Mouse (Mus musculus) hindbrain, postnatal 0 days (tissue): ENCODE results near the gene Wdr49. TPM values are rescaled to one million over a fixed set of nuclear protein-coding genes. Genes with fewer than 3 reads are reported as not detected.
A peak's percentile ranks its signal among the peaks of the same experiment; 100 is the strongest.

Experiments
- ATAC-seq: fragments of 200-750 bp; cut with Nextera tagmentation; 2 replicates; pipeline ENCODE4 v1.8.0; 2017; ENCODE audit warnings: mild to moderate bottlenecking, moderate TSS enrichment, moderate library complexity
- DNase-seq: peaks from one replicate; pipeline ENCODE4 v3.0.0-alpha.2; 2015; ENCODE audit warnings: low spot score
- H3K27ac ChIP-seq: fragments of 300-500 bp; sonication (generic); 2 replicates; pipeline ENCODE4 v1.5.1; 2014; ENCODE audit warnings: mild to moderate bottlenecking
- H3K27me3 ChIP-seq: fragments of 300-500 bp; sonication (generic); 2 replicates; pipeline ENCODE4 v1.6.1; 2014; ENCODE audit warnings: low read length, mixed read lengths; ENCODE audit not compliant: insufficient read depth
- H3K36me3 ChIP-seq: fragments of 300-500 bp; sonication (generic); 2 replicates; pipeline ENCODE4 v1.6.1; 2014; ENCODE audit warnings: low read length, mixed read lengths; ENCODE audit not compliant: insufficient read depth
- H3K4me1 ChIP-seq: fragments of 300-500 bp; sonication (generic); 2 replicates; pipeline ENCODE4 v1.6.1; 2014; ENCODE audit warnings: antibody characterized with exemption, low read length, mixed read lengths; ENCODE audit not compliant: insufficient read depth
- H3K4me2 ChIP-seq: fragments of 300-500 bp; sonication (generic); 2 replicates; pipeline ENCODE4 v1.6.1; 2014; ENCODE audit warnings: low read depth, mild to moderate bottlenecking, low read length, moderate library complexity, mixed read lengths
- H3K4me3 ChIP-seq: fragments of 300-500 bp; sonication (generic); 2 replicates; pipeline ENCODE4 v1.5.1; 2014; ENCODE audit warnings: low read length
- H3K9ac ChIP-seq: fragments of 300-500 bp; sonication (generic); replicated peaks from 2 replicates; pipeline ENCODE4 v1.6.1; 2014; ENCODE audit warnings: mild to moderate bottlenecking, low read length, moderate library complexity, mixed read lengths
- H3K9me3 ChIP-seq: fragments of 300-500 bp; sonication (generic); 2 replicates; pipeline ENCODE4 v1.6.1; 2016; ENCODE audit warnings: low read length, mixed read lengths
- CTCF ChIP-seq: IDR thresholded peaks from 2 replicates; pipeline ENCODE4 v1.5.1; 2016; ENCODE audit warnings: antibody characterized with exemption, control low read depth, low read depth
- WGBS: fragments of 180-500 bp; shearing (Covaris S2); extraction: QIAGEN DNeasy Blood & Tissue Kit; methylation state at CpG from one replicate; pipeline ENCODE4 v1.1.7; 2014; 5-methylcytosine and 5-hydroxymethylcytosine counted together
- polyA plus RNA-seq: library from polyadenylated mRNA; unstranded; fragments of >200 nt; fragmentation: Nextera tagmentation; extraction: Ambion mirVana; gene quantifications from 2 replicates; pipeline ENCODE4 v1.2.1, GENCODE M21; 2015
- total RNA-seq: library from RNA; depleted of rRNA; stranded (reverse); fragments of >200 nt; gene quantifications from 2 replicates; pipeline ENCODE4 v1.2.3, GENCODE M21; 2014; rRNA removed

The Wdr49 gene
- 1.2 and 1.3 TPM in 2 replicates for total RNA-seq
- polyA plus RNA-seq = 0.34 and 0.35 TPM in 2 replicates

DNA sequence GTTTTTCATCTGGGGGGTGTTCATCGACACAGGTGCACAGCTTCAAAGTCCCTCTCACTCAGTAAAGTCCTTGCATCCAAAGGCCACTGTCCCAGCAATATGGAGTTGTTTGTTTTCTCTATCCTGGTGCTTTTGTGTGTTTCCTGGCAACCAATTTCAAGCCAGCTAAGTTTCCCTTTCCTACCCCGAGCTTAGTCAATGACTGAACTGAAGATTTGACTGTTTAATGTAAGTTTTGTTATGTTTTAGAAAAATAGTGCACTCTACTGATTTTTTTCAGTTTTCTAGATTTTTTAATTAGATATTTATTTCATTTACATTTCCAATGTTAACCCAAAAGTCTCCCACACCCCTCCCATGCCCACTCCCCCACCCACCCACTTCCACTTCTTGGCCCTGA is at the start of gene Wdr49:
TSS of gene Wdr49 (minus strand) at position 101 of the 400 bp plus-strand sequence.
- no peak within 1 kb of the TSS for H3K4me2 ChIP-seq
- no peaks in the 10 kb centered on the region for H3K36me3 ChIP-seq
- no peak for ATAC-seq
- DNase-seq = no peak
- H3K9ac ChIP-seq = no peak within 1 kb of the TSS
- 22% methylated on average over 2 of the region's 2 CpGs for WGBS
- no peak for TF ChIP-seq CTCF
- no peaks in the 10 kb centered on the region for H3K9me3 ChIP-seq
- no peaks in the 10 kb centered on the region for H3K27me3 ChIP-seq
- H3K4me3 ChIP-seq = no peak within 1 kb of the TSS
- no peak within 1 kb of the TSS for H3K27ac ChIP-seq
- H3K4me1 ChIP-seq = no peaks in the 10 kb centered on the region

DNA sequence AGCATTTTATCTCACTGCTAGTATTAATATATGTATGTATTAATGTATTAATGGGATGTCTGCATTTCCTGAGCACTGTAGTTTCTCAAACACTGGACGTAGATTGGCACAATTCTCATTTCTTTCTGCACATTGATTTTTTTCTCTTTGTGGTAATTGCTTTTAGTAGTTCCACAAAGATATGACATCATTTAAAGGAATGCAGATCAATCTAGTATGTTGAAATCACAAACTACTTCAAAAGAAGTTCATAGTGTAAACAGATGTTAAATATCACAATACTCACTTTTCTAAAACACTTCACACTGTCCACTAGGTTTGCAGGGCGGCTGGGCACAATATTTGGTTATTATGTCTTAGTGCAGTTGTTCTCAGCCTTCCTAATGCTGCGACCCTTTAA is 49.1 kb upstream of the Wdr49 start:
- Histone ChIP-seq H3K27ac (no peak overlapping the region), H3K9ac (no peak overlapping the region), H3K4me3 (no peak overlapping the region), H3K27me3 (no peaks in the 10 kb centered on the region), H3K4me1 (no peaks in the 10 kb centered on the region), H3K36me3 (peaks cover 9% of the 10 kb centered on the region; the same call in 1 of the 2 replicates), H3K9me3 (no peaks in the 10 kb centered on the region), H3K4me2 (no peak overlapping the region)
- no peak for ATAC-seq
- TF ChIP-seq CTCF = no peak
- DNase-seq = no peak
- 93% methylated on average over 3 of the region's 3 CpGs for WGBS

DNA sequence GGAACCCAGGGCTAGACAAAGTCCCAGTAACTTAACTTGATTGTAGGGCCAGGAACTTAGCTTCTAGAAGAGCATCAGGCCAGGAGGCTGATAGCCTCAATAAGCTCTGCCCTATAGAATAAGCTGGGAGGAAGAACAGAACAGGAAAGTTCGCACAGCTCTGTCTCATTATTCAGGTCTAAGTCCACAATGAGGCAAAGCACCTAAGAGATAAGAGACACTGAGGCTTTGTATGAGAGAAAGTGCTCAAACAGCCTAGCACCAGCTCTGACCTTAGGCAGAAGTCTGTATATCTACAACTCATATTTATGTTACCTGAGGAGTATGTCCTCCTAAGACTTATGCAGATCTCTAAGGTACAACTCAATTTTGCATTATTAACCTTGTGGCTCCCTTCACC is 40.6 kb upstream of the Wdr49 start:
- no peak for ATAC-seq
- no peak for TF ChIP-seq CTCF
- no peak overlapping the region for H3K9ac ChIP-seq

DNA sequence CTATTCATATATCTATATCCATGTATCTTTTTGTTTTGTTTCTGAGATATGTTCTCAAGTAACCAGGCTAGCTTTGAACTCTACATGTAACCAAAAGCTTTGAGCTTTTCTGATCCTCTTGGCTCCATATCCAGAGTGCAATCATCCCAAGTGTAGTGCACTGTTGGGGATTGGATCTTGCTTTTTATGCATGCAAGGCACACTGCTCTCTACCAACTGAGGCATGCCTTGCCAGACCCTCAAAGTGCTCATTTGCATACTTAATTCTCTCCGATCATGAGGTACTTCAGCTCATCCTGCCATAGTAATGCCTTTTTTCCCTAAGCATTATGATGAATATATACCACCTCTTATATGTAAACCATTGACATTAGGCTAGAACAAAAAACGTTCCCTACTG is 39.4 kb upstream of the Wdr49 start:
- H3K27ac ChIP-seq = no peak overlapping the region
- H3K4me3 ChIP-seq = no peak overlapping the region
- no peaks in the 10 kb centered on the region for H3K4me1 ChIP-seq
- peak; percentile 10 for DNase-seq
- H3K4me2 ChIP-seq = no peak overlapping the region
- H3K9ac ChIP-seq = no peak overlapping the region
- H3K36me3 ChIP-seq = peaks cover 16% of the 10 kb centered on the region
- no peak for TF ChIP-seq CTCF
- WGBS = 62% methylated on average over 2 of the region's 2 CpGs
- ATAC-seq = no peak; the same call in 1 of the 2 replicates
- no peaks in the 10 kb centered on the region for H3K9me3 ChIP-seq
- no peaks in the 10 kb centered on the region for H3K27me3 ChIP-seq

More for the DNA sequence above, 40.6 kb upstream of the Wdr49 start:
- Histone ChIP-seq H3K27ac (no peak overlapping the region), H3K36me3 (peaks cover 22% of the 10 kb centered on the region), H3K4me2 (no peak overlapping the region), H3K27me3 (no peaks in the 10 kb centered on the region), H3K4me3 (no peak overlapping the region), H3K9me3 (no peaks in the 10 kb centered on the region), H3K4me1 (no peaks in the 10 kb centered on the region)
- DNase-seq = no peak
- WGBS = 95% methylated on average over 1 of the region's 1 CpGs

DNA sequence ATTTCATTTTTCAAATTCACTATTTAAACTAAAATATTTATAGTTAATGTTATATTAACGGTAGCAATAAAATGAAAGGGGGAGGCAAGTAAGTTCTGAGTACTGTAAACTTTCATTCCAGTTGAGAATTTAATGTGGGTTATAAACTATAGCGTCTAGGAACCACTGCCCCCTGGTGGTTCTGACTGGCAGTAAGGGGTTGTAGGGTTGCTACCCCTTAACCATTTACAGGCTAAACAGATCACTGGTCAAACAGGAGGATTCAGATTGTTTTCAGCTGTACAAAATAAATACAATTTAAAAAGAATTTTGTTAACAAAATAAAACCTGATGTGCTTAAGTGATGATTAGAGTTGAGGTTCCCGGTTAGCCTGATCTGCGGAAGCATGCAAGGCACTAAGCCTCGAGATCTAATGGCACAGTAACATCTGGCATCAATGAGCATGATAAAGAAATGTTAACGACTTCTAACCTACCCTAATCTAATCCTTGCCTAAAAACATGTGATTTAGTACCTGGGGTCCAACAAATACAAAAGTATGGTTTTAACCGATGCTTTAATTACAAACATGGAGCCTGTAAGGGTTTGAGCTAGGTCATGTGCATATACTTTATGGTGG is 35.8 kb upstream of the Wdr49 start:
- no peak overlapping the region for H3K4me2 ChIP-seq
- peak; percentile 63 for TF ChIP-seq CTCF
- H3K27ac ChIP-seq = no peak overlapping the region
- ATAC-seq (no peak), DNase-seq (peak; percentile 55)
- H3K36me3 ChIP-seq = peaks cover 18% of the 10 kb centered on the region
- H3K27me3 ChIP-seq = no peaks in the 10 kb centered on the region
- H3K4me3 ChIP-seq = no peak overlapping the region
- H3K9ac ChIP-seq = no peak overlapping the region
- no peaks in the 10 kb centered on the region for H3K9me3 ChIP-seq
- H3K4me1 ChIP-seq = no peaks in the 10 kb centered on the region
- 82% methylated on average over 7 of the region's 7 CpGs for WGBS

DNA sequence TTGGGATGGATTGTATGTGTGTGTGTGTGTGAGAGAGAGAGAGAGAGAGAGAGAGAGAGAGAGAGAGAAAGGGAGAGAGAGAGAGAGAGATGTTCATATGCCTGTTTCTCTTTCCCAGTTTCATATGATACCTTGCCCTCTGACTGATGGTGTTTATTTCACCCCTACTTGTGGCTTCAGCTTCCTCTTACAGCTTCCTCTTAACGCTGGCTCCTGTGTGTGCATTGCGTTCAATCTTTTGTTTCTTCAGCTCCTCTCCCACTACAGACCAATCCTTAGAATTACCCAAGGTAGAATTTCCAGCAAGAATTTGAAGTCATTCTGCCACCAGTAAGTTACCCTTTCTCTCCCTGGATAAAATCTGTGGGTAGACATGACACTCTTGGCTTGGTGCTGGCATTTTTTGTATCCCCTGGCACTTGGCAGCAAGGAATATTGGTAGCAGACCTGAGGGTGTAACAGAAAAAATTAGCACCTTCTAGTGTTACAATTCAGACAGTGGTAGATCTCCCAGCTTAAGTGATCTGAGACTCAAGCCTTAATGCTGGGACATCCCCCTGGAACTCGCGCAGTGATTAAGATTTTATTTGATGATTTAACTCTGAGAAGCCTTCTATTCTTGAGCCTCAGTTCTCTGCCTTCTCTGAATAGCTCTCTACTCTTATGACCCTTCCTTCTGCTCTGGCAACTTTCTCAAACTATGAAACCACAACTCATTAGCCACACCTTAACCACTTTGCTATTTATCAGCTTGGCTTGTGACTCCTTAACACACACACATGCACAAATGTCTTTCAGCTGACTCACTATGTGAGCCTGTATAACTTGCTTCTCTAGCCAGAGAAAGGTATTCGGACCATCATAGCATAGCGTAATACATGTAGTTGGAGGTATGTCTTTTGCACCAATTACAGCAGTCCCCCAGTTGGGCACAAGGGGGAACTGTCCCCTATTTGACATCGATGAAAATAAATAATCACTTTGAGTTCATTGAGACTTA is 17.3 kb upstream of the Wdr49 start:
- H3K4me3 ChIP-seq = no peak overlapping the region
- peak; percentile 15; the same call in 1 of the 2 replicates for TF ChIP-seq CTCF
- no peaks in the 10 kb centered on the region for H3K27me3 ChIP-seq
- DNase-seq (no peak), ATAC-seq (no peak)
- 87% methylated on average over 7 of the region's 7 CpGs for WGBS
- no peaks in the 10 kb centered on the region for H3K9me3 ChIP-seq
- no peak overlapping the region for H3K27ac ChIP-seq
- no peaks in the 10 kb centered on the region for H3K36me3 ChIP-seq
- no peak overlapping the region for H3K4me2 ChIP-seq
- H3K9ac ChIP-seq = no peak overlapping the region
- H3K4me1 ChIP-seq = no peaks in the 10 kb centered on the region
